Mouse (Mus musculus): Measurements from ENCODE around the gene Plk3.

The Plk3 gene

GRCm38 (mm10) chr4:117119636-117120035 is 14.1 kb downstream of the Plk3 start:
- DNase-seq (ENCODE audit: low spot score in 2 of 2) = no peak

DNA sequence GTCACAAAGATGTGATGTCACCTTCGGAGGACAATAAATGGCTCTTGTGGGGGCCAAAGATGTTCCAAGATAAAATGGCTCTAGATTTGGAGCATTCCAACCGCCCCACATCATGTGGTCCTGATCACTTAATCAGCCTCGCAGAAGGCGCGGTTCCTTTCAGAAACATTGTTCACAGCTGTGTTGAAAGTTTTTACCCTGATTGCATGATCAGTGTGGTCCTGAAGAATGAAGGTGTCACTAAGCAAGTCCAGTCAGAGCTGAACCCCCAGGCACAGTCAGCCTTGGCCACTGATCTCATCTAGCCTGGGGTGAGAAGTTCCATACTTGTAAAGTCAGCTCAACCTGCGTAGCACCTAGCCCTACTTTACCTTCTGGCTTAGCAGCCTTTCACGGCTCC is 15.8 kb downstream of the Plk3 start:
- DNase-seq (ENCODE audit: low spot score in 2 of 2) = no peak

GRCm38 (mm10) chr4:117115592-117115991 is 18.2 kb downstream of the Plk3 start:
- no peak for DNase-seq (ENCODE audit: low spot score in 2 of 2)

DNA sequence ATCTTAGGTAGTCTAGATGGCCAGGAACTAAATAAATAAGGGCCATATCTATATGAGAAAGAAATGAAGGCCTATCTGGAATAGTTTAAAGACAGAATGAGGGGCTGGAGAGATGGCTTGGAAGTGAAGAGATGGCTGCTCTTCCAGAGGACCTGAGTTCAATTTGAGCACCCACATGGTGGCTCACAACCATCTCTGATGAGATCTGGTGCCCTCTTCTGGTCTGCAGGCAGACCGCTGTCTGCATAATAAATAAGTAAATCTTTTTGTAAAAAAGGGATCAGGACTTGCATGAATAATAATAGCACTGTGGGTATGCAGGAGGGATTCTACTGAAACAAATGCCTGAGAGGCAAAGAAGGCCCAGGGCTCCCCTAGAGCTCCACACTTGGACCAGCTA is 20.5 kb downstream of the Plk3 start:
- no peak for DNase-seq (ENCODE audit: low spot score in 2 of 2)

DNA sequence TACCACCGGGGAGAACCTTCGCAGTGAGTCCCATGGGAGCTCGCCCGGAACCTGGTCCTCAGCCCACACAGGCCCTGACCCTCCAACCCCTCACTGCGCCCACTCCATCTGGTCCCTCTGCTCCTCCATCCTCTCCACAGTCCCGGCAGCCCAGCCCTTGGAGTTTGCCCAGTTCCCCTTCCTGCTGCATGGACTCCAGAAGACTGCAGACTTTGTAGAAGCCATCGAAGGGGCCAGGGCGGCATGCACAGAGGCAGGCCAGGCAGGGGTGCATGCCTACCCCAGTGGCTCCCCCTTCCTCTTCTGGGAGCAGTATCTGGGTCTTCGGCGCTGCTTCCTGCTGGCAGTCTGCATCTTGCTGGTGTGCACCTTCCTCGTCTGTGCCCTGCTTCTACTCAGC is 22.8 kb downstream of the Plk3 start:
- DNase-seq (ENCODE audit: low spot score in 2 of 2) = no peak

DNA sequence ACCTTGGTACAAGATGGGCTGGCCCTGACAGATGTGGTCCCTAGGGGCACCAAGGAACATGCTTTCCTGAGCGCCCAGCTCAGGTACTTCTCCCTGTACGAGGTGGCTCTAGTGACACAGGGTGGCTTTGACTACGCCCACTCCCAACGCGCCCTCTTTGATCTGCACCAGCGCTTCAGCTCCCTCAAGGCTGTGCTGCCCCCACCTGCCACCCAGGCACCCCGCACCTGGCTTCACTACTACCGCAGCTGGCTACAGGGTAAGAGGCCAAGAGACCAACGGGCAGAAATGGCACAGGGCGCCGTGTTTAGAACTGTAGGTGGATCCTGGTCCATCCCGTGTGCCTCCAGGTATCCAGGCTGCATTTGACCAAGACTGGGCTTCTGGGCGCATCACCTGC is 23.5 kb downstream of the Plk3 start:
- DNase-seq (ENCODE audit: low spot score in 2 of 2) = no peak

DNA sequence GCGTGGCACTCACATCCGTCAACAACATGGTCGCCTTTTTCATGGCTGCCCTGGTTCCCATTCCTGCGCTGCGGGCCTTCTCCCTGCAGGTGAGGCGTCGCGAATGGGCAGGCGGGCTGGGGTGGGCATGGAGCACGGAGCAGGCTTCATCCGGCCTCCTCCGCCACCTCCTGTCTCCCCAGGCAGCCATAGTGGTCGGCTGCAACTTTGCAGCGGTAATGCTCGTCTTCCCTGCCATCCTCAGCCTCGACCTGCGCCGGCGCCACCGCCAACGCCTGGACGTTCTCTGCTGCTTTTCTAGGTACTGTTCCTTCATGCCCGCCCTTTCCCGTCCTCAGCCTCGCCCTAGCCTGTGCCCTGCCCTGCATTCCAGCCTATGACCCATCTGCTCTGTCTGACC is 24.4 kb downstream of the Plk3 start:
- no peak for DNase-seq (ENCODE audit: low spot score in 2 of 2)

- DNase-seq (ENCODE audit: low spot score in 2 of 2) = no peak
These were observed 25.3 kb downstream of the Plk3 start for GRCm38 (mm10) chr4:117108524-117108849.

DNA sequence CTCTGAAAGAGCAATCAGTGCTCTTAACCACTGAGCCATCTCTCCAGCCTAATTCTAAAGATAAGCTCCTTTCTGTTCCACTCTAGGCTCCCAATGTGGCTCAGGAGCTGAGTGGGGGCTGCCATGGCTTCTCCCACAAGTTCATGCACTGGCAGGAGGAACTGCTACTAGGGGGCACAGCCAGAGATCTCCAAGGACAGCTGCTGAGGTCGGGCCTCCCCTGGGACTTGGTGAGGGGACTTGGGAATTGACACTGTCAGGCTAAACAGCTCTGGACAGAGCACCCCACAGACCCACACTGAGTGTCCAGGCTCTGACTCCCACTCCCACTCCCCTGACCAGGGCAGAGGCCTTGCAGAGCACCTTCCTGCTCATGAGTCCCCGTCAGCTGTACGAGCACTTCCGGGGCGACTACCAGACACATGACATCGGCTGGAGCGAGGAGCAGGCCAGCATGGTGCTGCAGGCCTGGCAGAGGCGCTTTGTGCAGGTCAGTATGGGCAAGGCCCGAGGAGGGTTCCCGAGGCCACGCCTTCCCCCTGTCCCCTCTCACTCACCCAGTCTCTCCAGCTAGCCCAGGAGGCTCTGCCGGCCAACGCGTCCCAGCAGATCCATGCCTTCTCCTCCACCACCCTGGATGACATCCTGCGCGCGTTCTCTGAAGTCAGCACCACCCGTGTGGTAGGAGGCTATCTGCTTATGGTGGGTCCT is 25.8 kb downstream of the Plk3 start:
- DNase-seq (ENCODE audit: low spot score in 2 of 2) = no peak

- no peak for DNase-seq (ENCODE audit: low spot score in 2 of 2)
These were observed 28.6 kb downstream of the Plk3 start for GRCm38 (mm10) chr4:117105127-117105526.

DNA sequence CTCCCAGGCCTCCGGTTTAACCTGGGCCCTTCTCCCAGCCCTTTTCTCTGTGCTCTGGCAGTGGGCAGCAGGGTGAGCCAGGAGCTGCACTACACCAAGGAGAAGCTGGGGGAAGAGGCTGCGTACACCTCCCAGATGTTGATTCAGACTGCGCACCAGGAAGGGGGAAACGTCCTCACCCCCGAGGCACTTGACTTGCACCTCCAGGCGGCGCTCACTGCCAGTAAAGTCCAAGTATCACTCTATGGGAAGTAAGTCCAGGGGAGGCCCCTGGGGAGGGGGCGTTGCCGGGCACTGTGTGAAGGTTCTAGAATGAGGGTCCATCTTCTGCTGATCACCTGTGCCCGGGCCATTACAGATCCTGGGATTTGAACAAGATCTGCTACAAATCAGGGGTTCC is 29.1 kb downstream of the Plk3 start:
- DNase-seq (ENCODE audit: low spot score in 2 of 2) = no peak

GRCm38 (mm10) chr4:117101218-117101617 is 32.5 kb downstream of the Plk3 start:
- no peak for DNase-seq (ENCODE audit: low spot score in 2 of 2)

- no peak for DNase-seq (ENCODE audit: low spot score in 2 of 2)
These were observed 33.7 kb downstream of the Plk3 start for GRCm38 (mm10) chr4:117100036-117100435.

DNA sequence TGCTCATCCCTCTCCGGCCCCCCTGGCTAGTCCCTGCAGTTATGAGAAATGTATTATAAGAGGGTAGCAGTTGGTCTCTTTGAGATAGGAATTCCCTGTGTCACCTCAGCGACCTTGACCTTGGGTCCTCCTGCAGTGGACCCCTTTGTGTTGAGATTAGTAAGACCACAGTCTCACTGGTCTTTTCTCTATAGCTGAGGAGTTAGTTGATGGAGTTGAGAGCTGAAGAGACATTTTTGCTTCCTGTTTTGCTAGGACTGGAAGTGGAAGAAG is 35.1 kb downstream of the Plk3 start:
- DNase-seq (ENCODE audit: low spot score in 2 of 2) = no peak

- no peak for DNase-seq (ENCODE audit: low spot score in 2 of 2)
These were observed 35.6 kb downstream of the Plk3 start for GRCm38 (mm10) chr4:117097969-117098763.

GRCm38 (mm10) chr4:117096666-117097065 is 37.1 kb downstream of the Plk3 start:
- no peak for DNase-seq (ENCODE audit: low spot score in 2 of 2)

GRCm38 (mm10) chr4:117095551-117096452 is 38.0 kb downstream of the Plk3 start, which contains the start of gene Ptch2:
Gene Ptch2, plus strand, starts transcription at chr4:117096075.
- DNase-seq (ENCODE audit: low spot score in 2 of 2) = no peak

GRCm38 (mm10) chr4:117094626-117095361 is 39.0 kb downstream of the Plk3 start:
- no peak for DNase-seq (ENCODE audit: low spot score in 2 of 2)

DNA sequence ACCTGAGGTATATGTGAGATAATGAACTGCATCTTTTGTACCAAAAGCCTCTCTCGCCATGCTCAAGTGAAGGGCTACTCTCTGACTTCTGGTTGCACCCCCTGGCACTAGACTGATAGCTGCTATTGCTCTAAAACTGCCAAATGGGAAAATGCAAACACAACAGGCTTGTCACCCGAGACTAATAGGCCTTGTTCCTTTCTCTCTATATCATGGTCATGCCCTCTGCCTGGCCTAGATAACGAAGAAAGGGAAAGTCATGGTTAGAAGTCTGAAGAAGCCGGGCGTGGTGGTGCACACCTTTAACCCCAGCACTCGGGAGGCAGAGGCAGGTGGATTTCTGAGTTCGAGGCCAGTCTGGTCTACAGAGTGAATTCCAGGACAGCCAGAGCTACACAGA is 43.2 kb downstream of the Plk3 start:
- no peak for DNase-seq (ENCODE audit: low spot score in 2 of 2)

DNA sequence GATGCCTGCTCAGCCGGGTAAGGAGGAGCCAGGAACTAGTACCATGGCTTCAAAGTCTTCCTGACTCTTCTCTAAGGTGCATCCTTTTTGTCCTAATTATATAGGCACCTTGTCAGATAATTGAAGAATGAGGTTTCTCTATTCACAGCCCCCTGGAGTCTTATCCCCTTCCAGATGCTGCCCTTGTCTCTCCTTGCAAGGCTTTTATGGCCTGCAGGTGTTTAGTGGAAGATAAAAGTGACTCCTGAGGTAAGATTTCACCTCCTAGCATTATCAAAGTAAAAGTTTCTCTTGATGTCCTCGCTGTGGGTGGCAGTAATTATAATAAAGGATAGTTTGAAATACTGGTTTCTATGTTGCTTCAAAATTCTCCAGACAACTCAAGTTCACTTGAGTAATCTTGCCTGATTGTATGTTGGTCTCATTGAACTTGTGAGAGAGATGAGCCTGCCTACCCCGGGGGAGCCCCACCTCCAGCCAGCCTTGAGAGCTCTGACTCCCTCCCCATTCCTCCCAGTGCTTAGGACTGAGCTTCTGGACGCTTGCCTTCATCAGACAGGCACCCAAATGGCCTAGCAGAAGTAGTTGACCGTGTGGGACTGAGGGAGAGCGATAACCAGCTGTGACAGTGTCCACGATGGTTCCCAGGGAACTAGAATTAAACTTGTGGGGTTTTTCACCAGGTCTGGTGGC is 45.7 kb downstream of the Plk3 start:
- DNase-seq (ENCODE audit: low spot score in 2 of 2) = no peak

Measured in spleen, postnatal 14 days (tissue).